Mouse (Mus musculus) kidney, adult 2 months (tissue): Measurements from ENCODE around the gene Ifngr2.
"Not testable (repeated sequence)": the region's sequence is repeated elsewhere in the genome, so short reads cannot be mapped to it uniquely, and the experiment has no call there.

Source experiments
- CTCF ChIP-seq: fragments of 200-500 bp; conservative IDR thresholded peaks from 2 replicates; pipeline ENCODE4 v1.5.1; 2011; ENCODE audit warnings: low read depth, mild to moderate bottlenecking, control low read depth, low read length, moderate library complexity, mixed read lengths; ENCODE audit not compliant: insufficient read depth, insufficient read length
- POLR2A ChIP-seq: fragments of 200-500 bp; IDR thresholded peaks from one replicate; pipeline ENCODE4 v1.6.1; 2011; ENCODE audit warnings: low read depth, low read length, control low read depth

- not testable (repeated sequence) for TF ChIP-seq CTCF, POLR2A
Measured at GRCm38 (mm10) chr16:91530830-91531229, 16.0 kb upstream of the Ifngr2 start.
